Mouse (Mus musculus): ENCODE results near the gene Gm14326. TPM values are rescaled to one million over a fixed set of nuclear protein-coding genes. Genes with fewer than 3 reads are reported as not detected.

The Gm14326 gene
- total RNA-seq (2023) = 5.2 and 5.3 TPM in 2 replicates

DNA sequence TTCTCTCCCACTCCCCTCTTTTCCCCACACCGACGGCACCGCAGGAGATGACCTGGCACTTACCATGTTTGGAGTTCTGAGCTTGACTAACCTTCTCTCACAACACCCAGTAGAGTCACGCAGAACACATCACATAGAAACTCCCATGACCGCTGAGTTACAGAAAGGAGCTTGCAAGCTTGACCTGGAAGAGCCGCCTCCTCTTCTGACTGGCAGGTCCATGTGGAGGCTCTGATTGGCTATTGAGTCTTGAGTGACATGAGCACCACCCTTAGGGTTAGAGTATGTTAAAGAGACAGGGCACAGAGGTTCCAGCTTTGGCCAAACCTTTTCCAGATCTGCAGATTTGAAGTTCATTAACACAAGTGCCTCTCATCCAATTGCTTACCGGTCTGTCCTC, at the start of gene Gm14326:
TSS of gene Gm14326 (minus strand) at position 153 of the 400 bp plus-strand sequence.

DNA sequence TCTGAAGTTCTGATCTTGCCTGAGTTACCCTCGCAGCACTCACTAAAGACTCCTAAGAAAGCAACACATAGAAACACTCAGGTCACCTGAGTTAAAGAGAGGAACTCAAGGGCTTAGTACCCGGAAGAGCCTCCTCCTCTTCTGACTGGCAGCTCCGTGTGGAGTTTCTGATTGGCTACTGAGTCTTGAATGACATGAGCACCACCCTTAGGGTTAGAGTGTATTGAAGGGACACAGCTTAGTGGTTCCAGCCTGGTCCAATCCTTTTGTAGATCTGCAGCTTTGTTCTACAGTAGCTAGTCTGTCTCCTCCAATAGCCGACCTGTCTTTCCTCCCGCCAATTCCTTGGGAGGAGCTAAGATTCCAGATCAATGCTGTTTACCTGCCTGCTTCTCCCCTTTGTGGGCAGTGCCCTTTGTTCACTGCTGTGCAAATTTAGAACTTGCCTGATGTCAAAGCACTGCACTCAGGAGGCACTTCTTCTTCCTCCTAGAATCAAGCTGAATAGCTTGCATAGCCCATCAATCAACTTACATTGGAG, 31.5 kb downstream of the Gm14326 start, which contains the start of gene Zfp972:
TSS of gene Zfp972 (minus strand) at position 51 of the 541 bp plus-strand sequence.

DNA sequence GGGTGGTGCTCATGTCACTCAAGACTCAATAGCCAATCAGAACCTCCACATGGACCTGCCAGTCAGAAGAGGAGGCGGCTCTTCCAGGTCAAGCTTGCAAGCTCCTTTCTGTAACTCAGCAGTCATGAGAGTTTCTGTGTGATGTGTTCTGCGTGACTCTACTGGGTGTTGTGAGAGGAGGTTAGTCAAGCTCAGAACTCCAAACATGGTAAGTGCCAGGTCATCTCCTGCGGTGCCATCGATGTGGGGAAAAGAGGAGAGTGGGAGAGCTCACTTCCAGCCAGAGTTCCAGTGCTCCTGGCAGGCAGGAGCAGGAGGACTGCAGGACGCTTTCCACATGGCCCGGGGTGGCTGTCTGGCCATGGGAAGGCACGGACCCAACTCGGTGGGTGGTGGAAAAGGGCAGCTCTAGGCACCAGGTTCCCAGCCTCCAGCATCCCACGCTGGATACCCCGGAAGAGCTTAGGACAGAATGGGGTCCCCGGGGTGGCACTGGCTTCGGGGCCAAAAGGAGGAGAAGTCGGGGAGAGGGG, 60.0 kb downstream of the Gm14326 start, which contains the start of gene Gm14327:
TSS of gene Gm14327 (plus strand) at position 51 of the 533 bp plus-strand sequence.

Other genes with a start within 250 kb of the Gm14326 start
- 1.0 and 1.1 TPM in 2 replicates for gene Gm14322, start 198.0 kb downstream of the Gm14326 start, total RNA-seq (2023)
- gene Gm14325, start 117.0 kb downstream of the Gm14326 start, total RNA-seq (2023) = 2.2 and 3.4 TPM in 2 replicates
- gene Gm14327, start 60.2 kb downstream of the Gm14326 start, total RNA-seq (2023) = 0.57 and 0.66 TPM in 2 replicates
- gene Zfp972, start 31.7 kb downstream of the Gm14326 start, total RNA-seq (2023) = not detected in 2 replicates
- gene Zfp971, start 66.0 kb upstream of the Gm14326 start, total RNA-seq (2023) = 19.8 and 21.2 TPM in 2 replicates
- 1.4 and 2.1 TPM in 2 replicates for gene Zfp931, start 121.2 kb upstream of the Gm14326 start, total RNA-seq (2023)
- not detected in 2 replicates for gene Phactr3, start 161.7 kb upstream of the Gm14326 start, total RNA-seq (2023)